Mouse (Mus musculus) left cerebral cortex, postnatal 14 days (tissue): ENCODE data around the gene Hs6st1. TPM values are rescaled to one million over a fixed set of nuclear protein-coding genes. Genes with fewer than 3 reads are reported as not detected.

Source experiments
- DNase-seq, 2 experiments: peaks; one replicate each; pipeline ENCODE4 v3.0.0; 2021 to 2022; ENCODE audit warnings: low spot score in 2 of 2, mixed read lengths in 1 of 2
- intact Hi-C: fragments of 180-260 bp; cut with DNase I; formaldehyde crosslinking; loops from one replicate; pipeline ENCODE4 v1.15.1; 2025
- total RNA-seq, 2 experiments: library from RNA; stranded (reverse); gene quantifications; 2 replicates each; pipeline ENCODE4 v1.2.3; 2021

Hs6st1 gene
- total RNA-seq, 2 experiments from 2014 or later: 73.1 to 77.7 TPM

GRCm38 (mm10) chr1:36074968-36075367 lies 6.8 kb downstream of the Hs6st1 start:
- intact Hi-C loops: loop anchor here (5.0 kb wide), 1 partner anchor 57 kb away; no protein-coding TSS in a partner anchor
- no peak for DNase-seq

GRCm38 (mm10) chr1:36075652-36076051 lies 7.5 kb downstream of the Hs6st1 start:
- intact Hi-C loops: no loop called here

GRCm38 (mm10) chr1:36077084-36077483 lies 8.9 kb downstream of the Hs6st1 start:
- intact Hi-C loops: no loop called here
- DNase-seq: no peak

More at GRCm38 (mm10) chr1:36075652-36076051, 7.5 kb downstream of the Hs6st1 start:
- DNase-seq: no peak

DNA sequence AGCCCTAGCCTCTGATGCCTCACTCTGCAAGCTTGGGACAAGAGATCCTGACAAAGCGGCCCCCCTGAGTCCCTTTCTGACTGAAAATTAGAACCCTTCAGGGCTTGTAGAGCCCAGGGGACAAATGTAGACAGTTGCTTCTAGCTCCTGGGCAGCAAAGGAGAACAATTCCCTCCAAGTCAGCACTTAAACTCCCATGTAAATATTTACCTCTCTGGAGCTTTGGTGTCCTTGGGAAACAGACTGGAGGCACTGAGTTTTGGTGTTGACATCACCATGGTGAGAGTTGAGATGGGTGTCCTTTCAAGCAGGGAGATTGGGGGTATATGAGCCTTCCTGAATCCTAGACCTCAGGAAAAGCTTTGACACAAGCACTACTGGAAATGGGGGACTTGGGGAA lies 10.1 kb downstream of the Hs6st1 start:
- DNase-seq: no peak
- intact Hi-C loops: no loop called here

DNA sequence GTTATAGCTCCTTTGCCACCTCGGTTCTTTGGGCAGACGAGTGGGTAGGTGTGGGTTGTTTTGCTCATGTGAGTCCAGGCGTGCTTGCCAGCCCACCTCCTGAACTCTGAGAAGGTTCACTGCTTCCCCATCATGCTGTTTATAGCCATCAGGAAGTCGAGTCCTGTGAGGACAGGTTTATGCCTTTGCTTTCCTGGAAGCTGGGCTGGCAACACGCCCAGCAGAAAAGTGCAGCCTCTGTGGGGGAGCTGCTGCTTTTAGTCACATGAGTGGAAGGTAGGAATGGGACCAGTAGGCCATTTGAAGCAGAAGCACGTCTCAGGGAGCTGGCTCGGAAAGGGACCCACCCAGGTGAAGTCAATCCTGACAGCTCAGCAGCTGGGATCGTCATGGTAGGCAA lies 11.5 kb downstream of the Hs6st1 start:
- intact Hi-C loops: no loop called here
- DNase-seq: no peak

DNA sequence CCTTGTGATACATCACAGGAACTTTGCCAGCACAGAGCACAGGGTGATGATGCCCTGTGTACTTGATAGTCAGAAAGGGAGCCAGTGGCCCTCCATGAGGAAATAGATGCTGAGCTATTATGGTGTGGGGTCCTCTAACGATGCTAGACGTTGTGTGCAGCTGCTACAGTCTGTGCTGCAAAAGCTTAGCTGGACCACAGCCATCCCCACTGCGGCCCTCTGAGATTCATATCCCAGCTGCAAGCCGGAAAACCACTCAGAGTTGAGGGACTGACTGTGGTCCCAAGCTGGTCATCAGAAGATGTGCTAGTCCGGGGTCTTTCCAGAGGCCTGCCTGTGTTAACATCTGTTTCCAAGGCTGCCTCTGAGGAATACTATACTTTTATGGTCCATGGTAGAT lies 12.8 kb downstream of the Hs6st1 start:
- DNase-seq: no peak
- intact Hi-C loops: no loop called here

DNA sequence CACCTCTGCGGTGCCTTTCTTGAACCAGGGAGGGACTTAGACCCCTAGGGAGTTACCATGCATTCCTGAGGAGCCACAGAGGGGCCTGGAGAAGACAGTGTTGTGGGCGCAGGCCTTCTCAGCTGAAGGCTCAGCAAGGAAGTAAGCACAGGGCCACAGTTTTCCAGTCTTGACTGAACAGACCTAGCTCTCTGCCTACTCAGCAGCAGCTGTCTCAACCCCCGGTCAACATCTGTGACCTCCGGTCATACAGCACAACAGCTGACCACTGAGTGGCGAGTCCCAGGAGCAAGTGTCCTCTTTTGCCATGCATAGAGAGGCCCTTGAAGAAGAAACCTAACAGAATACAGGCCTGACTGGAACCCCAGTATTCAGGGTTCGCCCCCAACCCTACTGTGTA lies 14.0 kb downstream of the Hs6st1 start:
- no peak for DNase-seq
- intact Hi-C loops: no loop called here

GRCm38 (mm10) chr1:36083554-36083953 lies 15.4 kb downstream of the Hs6st1 start:
- intact Hi-C loops: no loop called here
- no peak for DNase-seq

GRCm38 (mm10) chr1:36085069-36085468 lies 16.9 kb downstream of the Hs6st1 start:
- intact Hi-C loops: no loop called here
- DNase-seq: no peak

DNA sequence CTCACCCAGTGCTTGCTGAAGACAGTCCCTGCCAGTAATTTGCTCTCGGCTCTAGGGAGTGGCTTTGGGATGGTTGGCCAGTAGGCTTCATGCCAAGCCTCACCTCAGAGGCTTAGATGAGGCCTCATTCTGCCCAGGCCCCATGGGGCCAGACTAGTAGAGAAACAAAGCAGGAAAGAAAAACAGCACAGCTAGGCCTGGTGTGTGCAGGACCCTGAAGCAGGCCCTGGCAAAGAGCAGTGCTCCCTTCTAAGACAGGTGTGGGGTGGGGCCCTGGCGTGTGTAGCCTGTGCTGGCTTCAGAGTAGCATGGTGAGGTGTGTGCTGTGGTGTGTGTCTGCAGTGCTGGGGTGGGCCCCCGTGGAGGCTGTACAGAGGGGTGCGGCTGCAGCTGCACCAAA lies 20.2 kb downstream of the Hs6st1 start:
- intact Hi-C loops: no loop called here
- DNase-seq: no peak

- intact Hi-C loops: no loop called here
- DNase-seq: no peak
These were observed 21.3 kb downstream of the Hs6st1 start for GRCm38 (mm10) chr1:36089481-36089880.

DNA sequence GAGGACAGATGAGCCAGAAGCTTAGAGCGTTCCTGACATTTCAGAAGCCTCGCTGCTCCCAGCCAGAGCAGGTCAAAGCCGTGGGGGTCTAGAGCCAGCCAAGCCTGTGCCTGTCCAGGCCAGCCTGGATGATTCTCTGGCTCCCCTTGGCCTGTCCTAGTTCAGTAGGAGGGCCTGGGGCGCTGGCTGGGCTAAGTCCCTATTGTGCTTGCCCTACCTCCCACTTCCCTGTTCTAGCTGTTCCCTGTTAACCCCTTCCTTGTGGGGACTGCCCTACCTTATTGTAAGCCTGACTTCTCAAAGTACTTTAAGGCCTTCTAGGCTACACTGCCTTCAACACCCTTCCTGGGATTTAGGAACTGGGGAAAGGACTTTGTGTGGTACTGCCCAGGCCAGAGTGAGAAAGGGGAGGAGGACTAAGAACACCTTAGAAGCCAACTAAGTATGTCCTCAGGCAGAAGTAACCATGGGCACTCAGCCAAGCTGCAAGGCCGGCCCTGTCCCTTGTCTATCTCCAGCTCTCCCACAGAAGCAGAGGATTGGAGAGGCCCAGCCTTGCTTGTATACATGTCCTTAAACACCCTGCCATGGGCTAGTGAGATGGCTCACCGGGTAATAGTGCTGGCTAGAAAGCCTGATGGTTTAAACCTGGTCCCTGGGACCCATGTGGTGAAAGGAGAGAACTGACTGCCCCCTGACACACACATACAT lies 22.0 kb downstream of the Hs6st1 start:
- DNase-seq: no peak
- intact Hi-C loops: no loop called here

DNA sequence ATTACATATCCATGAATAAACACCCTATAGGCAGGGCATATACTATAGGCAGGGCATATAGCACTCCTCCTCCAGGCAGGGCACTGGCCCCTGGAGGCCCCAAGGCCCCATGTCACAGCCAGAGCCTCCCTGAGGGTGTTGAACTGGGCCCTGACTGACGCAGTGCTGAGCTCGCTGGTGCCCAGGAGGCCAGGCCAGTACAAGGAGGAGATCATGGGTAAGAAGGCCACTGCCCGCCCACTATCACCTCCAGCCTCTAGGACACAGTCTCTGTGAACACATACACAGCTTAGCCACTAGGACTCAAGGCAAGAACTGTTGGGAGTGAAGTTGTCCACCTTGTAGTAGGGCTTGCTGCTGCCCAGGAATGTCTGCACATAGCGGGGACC lies 22.5 kb downstream of the Hs6st1 start:
- intact Hi-C loops: no loop called here
- DNase-seq: no peak

DNA sequence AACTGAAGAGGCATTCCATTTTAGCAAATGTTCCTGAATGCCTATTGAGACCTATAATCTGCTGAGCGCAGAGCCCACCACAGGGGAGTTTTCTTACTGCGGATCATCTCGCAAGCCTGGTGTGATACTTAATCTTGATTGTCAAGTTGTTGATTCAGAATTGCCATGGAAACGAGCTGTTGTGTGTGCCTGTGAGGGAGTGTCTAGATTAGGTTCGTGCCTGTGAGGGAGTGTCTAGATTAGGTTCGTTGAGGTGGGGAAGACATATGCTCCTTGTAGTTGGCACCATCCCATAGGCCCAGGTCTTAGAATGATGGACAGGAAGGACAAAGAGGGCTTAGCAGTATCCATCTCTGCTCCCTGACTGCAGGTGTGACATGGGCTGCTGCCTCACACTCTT lies 23.0 kb downstream of the Hs6st1 start:
- intact Hi-C loops: no loop called here
- DNase-seq: no peak

DNA sequence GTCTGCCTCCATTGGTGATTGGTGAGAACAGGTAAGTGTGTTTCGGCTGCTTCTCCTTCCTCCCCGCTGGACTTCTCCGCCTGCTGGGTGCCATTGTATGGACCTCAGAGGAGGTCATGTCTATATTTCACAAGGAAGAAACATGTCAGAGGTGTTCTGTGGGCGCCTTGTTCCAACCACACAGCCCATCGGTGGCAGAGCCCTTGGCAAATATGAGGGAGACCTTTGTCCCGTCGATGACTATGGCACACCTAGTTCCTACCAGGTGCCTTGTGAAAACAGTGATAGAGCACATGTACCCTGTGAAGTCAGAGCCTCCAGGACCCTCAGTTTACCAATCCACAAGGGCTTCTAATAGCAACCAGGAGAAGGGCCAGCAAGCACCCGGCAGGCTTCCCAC lies 25.5 kb downstream of the Hs6st1 start:
- intact Hi-C loops: no loop called here
- no peak for DNase-seq

- intact Hi-C loops: no loop called here
- peak; percentile 92 to 97 for DNase-seq
These were observed 27.4 kb downstream of the Hs6st1 start for GRCm38 (mm10) chr1:36095423-36096272.

- DNase-seq: no peak
- intact Hi-C loops: no loop called here
These were observed 30.2 kb downstream of the Hs6st1 start for GRCm38 (mm10) chr1:36098432-36098831.

- DNase-seq: no peak
- intact Hi-C loops: no loop called here
These were observed 32.2 kb downstream of the Hs6st1 start for GRCm38 (mm10) chr1:36100371-36100770.

GRCm38 (mm10) chr1:36105917-36106706 lies 37.9 kb downstream of the Hs6st1 start:
- intact Hi-C loops: no loop called here

GRCm38 (mm10) chr1:36109987-36110386 lies 41.8 kb downstream of the Hs6st1 start:
- DNase-seq: no peak
- intact Hi-C loops: no loop called here

More at GRCm38 (mm10) chr1:36105917-36106706, 37.9 kb downstream of the Hs6st1 start:
- DNase-seq: no peak
